Mouse (Mus musculus): ENCODE data around the gene F2r. TPM values are rescaled to one million over a fixed set of nuclear protein-coding genes. Genes with fewer than 3 reads are reported as not detected.

F2r gene
- total and polyA plus RNA-seq, 3 experiments = 0.02 TPM; not detected in 2

DNA sequence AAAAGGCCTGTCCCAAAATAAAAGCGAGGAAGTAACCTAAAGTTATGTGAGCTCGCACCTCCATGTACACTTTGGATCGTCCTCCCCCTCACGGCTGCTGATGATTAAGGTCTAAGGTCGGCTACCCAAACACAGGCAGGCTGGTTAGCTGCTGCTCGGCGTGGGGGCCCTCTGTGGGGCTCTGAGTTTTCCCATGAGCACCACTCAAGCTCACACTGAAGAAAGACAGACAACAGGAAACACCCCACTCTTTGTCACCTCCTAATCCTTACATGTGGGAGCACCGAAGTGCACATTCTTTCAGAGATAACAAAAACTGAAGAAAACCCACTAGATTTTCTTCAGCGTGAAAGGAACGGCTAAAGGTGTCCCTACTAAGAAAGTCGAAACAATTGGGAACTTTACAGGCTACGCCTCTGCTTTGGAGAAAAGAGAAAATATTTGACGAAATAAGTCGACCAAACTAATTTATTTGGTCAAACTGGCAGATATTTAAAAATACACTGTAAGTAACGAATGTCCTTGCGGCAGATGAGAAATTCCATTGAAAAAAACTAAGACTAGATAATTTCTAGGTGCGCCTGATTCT is 1.1 kb downstream of the F2r start:
- ATAC-seq (ENCODE audit: extremely low read depth, insufficient number of reproducible peaks, low FRiP score, poor library complexity, severe bottlenecking) (no peak), DNase-seq (ENCODE audit: low spot score) (no peak)
- Histone ChIP-seq H3K27me3 (ENCODE audit: insufficient read depth, low read length) (peaks cover 62% of the 10 kb centered on the region), H3K4me1 (ENCODE audit: insufficient read depth, low read depth, low read length) (no peaks in the 10 kb centered on the region), H3K4me3 (ENCODE audit: low read depth, low read length) (no peak overlapping the region), H3K9me3 (replicated peaks) (peaks cover 7% of the 10 kb centered on the region), H3K36me3 (replicated peaks) (no peaks in the 10 kb centered on the region)
- TF ChIP-seq GATA1 (IDR thresholded peaks at IDR 0.05; ENCODE audit: borderline replicate concordance, low read length) (no peak), GATA2 (IDR thresholded peaks at IDR 0.05; ENCODE audit: borderline replicate concordance, low read depth, low read length) (no peak), TAL1 (conservative IDR thresholded peaks at IDR 0.05; ENCODE audit: low read depth, low read length) (no peak), POLR2AphosphoS5 (IDR thresholded peaks at IDR 0.05; ENCODE audit: insufficient replicate concordance, low read depth, low read length) (no peak), CTCF (IDR thresholded peaks at IDR 0.05; ENCODE audit: low read depth, low read length) (no peak)

DNA sequence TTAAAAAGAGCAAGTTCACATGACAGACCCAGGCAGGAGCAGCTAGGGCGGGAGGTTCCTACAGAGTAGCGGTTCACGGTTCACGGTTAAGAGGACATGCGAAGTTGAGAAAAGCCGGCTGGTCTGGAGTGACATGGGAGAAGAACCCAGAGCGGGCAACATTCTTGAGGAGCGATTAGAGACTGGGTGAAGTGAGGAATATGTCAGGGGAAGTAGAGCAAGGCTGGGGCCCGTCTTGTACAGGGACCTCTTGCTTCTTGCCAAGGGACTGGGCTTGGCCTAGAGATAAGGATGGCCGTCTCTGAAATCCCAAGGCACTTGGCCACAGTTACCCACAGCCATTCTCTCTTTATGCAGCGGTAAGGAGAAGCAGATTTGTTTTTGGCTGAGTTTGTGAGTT is 1.8 kb downstream of the F2r start:
- Histone ChIP-seq H3K27me3 (ENCODE audit: insufficient read depth, low read length) (peaks cover 63% of the 10 kb centered on the region), H3K4me1 (ENCODE audit: insufficient read depth, low read depth, low read length) (no peaks in the 10 kb centered on the region), H3K9me3 (replicated peaks) (peaks cover 7% of the 10 kb centered on the region), H3K36me3 (replicated peaks) (no peaks in the 10 kb centered on the region), H3K4me3 (ENCODE audit: low read depth, low read length) (no peak overlapping the region)
- ATAC-seq (ENCODE audit: extremely low read depth, insufficient number of reproducible peaks, low FRiP score, poor library complexity, severe bottlenecking) = no peak
- DNase-seq (ENCODE audit: low spot score) = no peak
- TF ChIP-seq POLR2AphosphoS5 (IDR thresholded peaks at IDR 0.05; ENCODE audit: insufficient replicate concordance, low read depth, low read length) (no peak), TAL1 (conservative IDR thresholded peaks at IDR 0.05; ENCODE audit: low read depth, low read length) (no peak), GATA1 (IDR thresholded peaks at IDR 0.05; ENCODE audit: borderline replicate concordance, low read length) (no peak), GATA2 (IDR thresholded peaks at IDR 0.05; ENCODE audit: borderline replicate concordance, low read depth, low read length) (no peak), CTCF (IDR thresholded peaks at IDR 0.05; ENCODE audit: low read depth, low read length) (no peak)

DNA sequence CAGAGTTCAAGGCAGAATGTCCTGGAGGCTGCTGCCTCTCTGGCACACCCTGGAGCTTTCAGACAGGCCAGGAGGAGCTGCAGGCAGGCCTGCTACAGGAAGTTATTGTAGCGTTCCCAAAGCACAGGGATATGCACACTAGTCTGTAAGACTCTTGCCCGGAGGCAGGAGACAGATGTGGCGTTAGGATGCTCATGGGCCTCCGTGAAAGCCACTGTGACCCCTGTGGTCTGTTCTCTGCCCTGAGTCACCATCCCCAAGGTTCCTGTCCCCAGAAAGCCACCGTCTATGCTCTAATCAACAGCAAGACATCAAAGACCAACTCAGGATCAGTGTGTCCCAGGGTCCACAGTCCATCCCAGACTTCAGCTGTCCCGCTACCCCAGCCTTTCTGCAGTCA is 3.5 kb downstream of the F2r start:
- DNase-seq (ENCODE audit: low spot score) = no peak
- Histone ChIP-seq H3K27me3 (ENCODE audit: insufficient read depth, low read length) (peaks cover 68% of the 10 kb centered on the region), H3K4me3 (ENCODE audit: low read depth, low read length) (no peak overlapping the region), H3K9me3 (replicated peaks) (peaks cover 7% of the 10 kb centered on the region), H3K36me3 (replicated peaks) (no peaks in the 10 kb centered on the region), H3K4me1 (ENCODE audit: insufficient read depth, low read depth, low read length) (no peaks in the 10 kb centered on the region; the same call in 1 of the 2 replicates)
- TF ChIP-seq TAL1 (conservative IDR thresholded peaks at IDR 0.05; ENCODE audit: low read depth, low read length) = no peak
- no peak for TF ChIP-seq POLR2AphosphoS5 (IDR thresholded peaks at IDR 0.05; ENCODE audit: insufficient replicate concordance, low read depth, low read length)
- TF ChIP-seq GATA1 (IDR thresholded peaks at IDR 0.05; ENCODE audit: borderline replicate concordance, low read length) = no peak
- no peak for TF ChIP-seq CTCF (IDR thresholded peaks at IDR 0.05; ENCODE audit: low read depth, low read length)
- no peak for TF ChIP-seq GATA2 (IDR thresholded peaks at IDR 0.05; ENCODE audit: borderline replicate concordance, low read depth, low read length)
- ATAC-seq (ENCODE audit: extremely low read depth, insufficient number of reproducible peaks, low FRiP score, poor library complexity, severe bottlenecking) = no peak

DNA sequence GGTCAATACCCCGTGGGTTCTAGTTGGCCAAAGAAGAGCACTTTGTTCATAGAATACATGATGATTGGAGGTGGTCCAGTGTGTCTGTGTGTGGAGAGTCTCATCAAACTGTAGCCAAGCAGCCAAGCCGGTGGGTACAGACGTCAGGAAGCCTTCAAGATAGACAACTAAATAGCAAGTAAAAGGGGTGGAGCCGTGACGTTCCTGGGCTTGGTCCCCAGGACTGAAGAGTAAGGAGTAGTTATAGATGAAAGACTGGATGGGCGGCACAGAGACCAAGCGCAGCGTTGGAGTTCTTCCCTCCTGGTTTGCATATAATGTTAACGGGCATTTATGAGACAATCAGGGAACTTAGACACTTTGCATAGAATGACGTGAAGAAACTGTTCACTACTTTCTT is 6.0 kb downstream of the F2r start:
- Histone ChIP-seq H3K4me1 (ENCODE audit: insufficient read depth, low read depth, low read length) (no peaks in the 10 kb centered on the region; the same call in 1 of the 2 replicates), H3K27me3 (ENCODE audit: insufficient read depth, low read length) (peaks cover 59% of the 10 kb centered on the region), H3K4me3 (ENCODE audit: low read depth, low read length) (no peak overlapping the region), H3K36me3 (replicated peaks) (no peaks in the 10 kb centered on the region), H3K9me3 (replicated peaks) (no peaks in the 10 kb centered on the region)
- no peak for ATAC-seq (ENCODE audit: extremely low read depth, insufficient number of reproducible peaks, low FRiP score, poor library complexity, severe bottlenecking)
- no peak for DNase-seq (ENCODE audit: low spot score)
- TF ChIP-seq TAL1 (conservative IDR thresholded peaks at IDR 0.05; ENCODE audit: low read depth, low read length) (no peak), GATA2 (IDR thresholded peaks at IDR 0.05; ENCODE audit: borderline replicate concordance, low read depth, low read length) (no peak), GATA1 (IDR thresholded peaks at IDR 0.05; ENCODE audit: borderline replicate concordance, low read length) (no peak), POLR2AphosphoS5 (IDR thresholded peaks at IDR 0.05; ENCODE audit: insufficient replicate concordance, low read depth, low read length) (no peak), CTCF (IDR thresholded peaks at IDR 0.05; ENCODE audit: low read depth, low read length) (no peak)

DNA sequence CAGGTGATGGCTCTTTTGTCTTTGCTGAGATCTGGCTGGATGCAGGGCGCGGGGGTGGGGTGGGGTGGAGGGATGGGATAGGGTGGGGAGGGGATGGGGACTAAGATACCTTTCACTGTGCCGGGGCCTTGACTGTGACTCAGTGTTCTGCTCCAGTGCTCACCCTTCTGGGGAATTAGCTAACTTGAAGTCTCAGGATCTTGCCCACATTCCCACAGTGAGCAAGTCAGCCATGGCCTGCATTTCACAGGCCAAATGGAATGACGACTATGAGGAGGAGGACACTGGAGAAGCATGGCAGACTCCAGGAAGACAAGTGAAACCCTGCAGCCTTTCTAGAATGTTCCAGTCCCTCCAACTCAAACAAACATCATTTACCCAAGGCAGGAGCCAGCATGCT is 6.5 kb downstream of the F2r start:
- TF ChIP-seq POLR2AphosphoS5 (IDR thresholded peaks at IDR 0.05; ENCODE audit: insufficient replicate concordance, low read depth, low read length) (no peak), CTCF (IDR thresholded peaks at IDR 0.05; ENCODE audit: low read depth, low read length) (no peak), GATA2 (IDR thresholded peaks at IDR 0.05; ENCODE audit: borderline replicate concordance, low read depth, low read length) (no peak), TAL1 (conservative IDR thresholded peaks at IDR 0.05; ENCODE audit: low read depth, low read length) (no peak), GATA1 (IDR thresholded peaks at IDR 0.05; ENCODE audit: borderline replicate concordance, low read length) (no peak)
- ATAC-seq (ENCODE audit: extremely low read depth, insufficient number of reproducible peaks, low FRiP score, poor library complexity, severe bottlenecking) (no peak), DNase-seq (ENCODE audit: low spot score) (no peak)
- Histone ChIP-seq H3K27me3 (ENCODE audit: insufficient read depth, low read length) (peaks cover 61% of the 10 kb centered on the region), H3K4me3 (ENCODE audit: low read depth, low read length) (no peak overlapping the region), H3K9me3 (replicated peaks) (no peaks in the 10 kb centered on the region), H3K4me1 (ENCODE audit: insufficient read depth, low read depth, low read length) (no peaks in the 10 kb centered on the region; the same call in 1 of the 2 replicates), H3K36me3 (replicated peaks) (no peaks in the 10 kb centered on the region)

DNA sequence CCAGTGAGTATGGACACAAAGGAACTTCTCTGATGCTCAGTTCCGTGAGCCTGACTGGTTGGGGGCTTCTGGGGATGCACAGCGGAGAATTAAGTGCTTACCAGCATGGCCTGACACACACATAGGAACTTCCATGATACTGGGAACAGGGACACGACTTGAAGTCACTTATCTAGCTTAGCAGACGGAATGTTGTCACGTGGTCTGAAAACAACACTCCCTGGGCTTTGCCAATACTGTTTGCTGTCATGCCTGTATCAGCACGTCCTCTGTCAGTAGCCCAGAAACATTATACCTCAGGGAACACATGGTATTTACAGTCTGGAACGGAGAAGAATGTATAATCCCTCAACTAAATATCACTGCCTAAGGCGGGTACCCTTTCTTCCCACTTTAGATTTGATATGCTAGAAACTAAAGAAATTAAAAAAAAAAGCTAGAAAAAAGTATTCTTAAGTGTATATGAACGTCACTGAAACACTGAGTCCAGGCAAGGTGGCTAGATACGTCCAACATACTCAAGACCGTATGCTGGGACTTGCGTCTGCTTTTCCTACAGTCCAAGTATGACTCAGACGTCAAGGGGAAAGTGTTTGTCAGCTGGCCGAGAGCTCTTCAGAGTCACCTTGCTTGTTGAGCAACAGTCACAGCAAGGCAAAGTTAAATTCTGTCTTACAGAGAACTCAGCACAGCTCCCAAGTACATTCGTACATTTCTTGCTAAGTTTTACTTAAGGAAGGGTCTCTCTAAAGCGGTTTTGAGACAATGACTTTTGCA is 7.3 kb downstream of the F2r start:
- Histone ChIP-seq H3K4me3 (ENCODE audit: low read depth, low read length) (no peak overlapping the region), H3K4me1 (ENCODE audit: insufficient read depth, low read depth, low read length) (no peaks in the 10 kb centered on the region; the same call in 1 of the 2 replicates), H3K9me3 (replicated peaks) (no peaks in the 10 kb centered on the region), H3K27me3 (ENCODE audit: insufficient read depth, low read length) (peaks cover 61% of the 10 kb centered on the region), H3K36me3 (replicated peaks) (no peaks in the 10 kb centered on the region)
- ATAC-seq (ENCODE audit: extremely low read depth, insufficient number of reproducible peaks, low FRiP score, poor library complexity, severe bottlenecking) = no peak
- no peak for DNase-seq (ENCODE audit: low spot score)
- TF ChIP-seq GATA1 (IDR thresholded peaks at IDR 0.05; ENCODE audit: borderline replicate concordance, low read length) (no peak), GATA2 (IDR thresholded peaks at IDR 0.05; ENCODE audit: borderline replicate concordance, low read depth, low read length) (no peak), TAL1 (conservative IDR thresholded peaks at IDR 0.05; ENCODE audit: low read depth, low read length) (no peak), CTCF (IDR thresholded peaks at IDR 0.05; ENCODE audit: low read depth, low read length) (no peak), POLR2AphosphoS5 (IDR thresholded peaks at IDR 0.05; ENCODE audit: insufficient replicate concordance, low read depth, low read length) (no peak)
